Mouse (Mus musculus) liver, adult 2 months (tissue): ENCODE results near the gene Zfp146. TPM values are rescaled to one million over a fixed set of nuclear protein-coding genes. Genes with fewer than 3 reads are reported as not detected.

Source experiments
- DNase-seq: peaks from one replicate; pipeline ENCODE4 v3.0.0-alpha.2; 2011; ENCODE audit warnings: low read depth, low spot score; ENCODE audit errors: extremely low read depth
- H3K27ac ChIP-seq: fragments of 200-500 bp; replicated peaks from 2 replicates; pipeline ENCODE4 v1.5.1; 2012; ENCODE audit warnings: low read depth, mild to moderate bottlenecking, control low read depth, inconsistent platforms, low read length; ENCODE audit not compliant: insufficient read depth
- H3K27me3 ChIP-seq: fragments of 200-500 bp; 2 replicates; pipeline ENCODE4 v1.6.1; 2012; ENCODE audit warnings: mild to moderate bottlenecking, moderate library complexity, low read length, inconsistent platforms; ENCODE audit not compliant: control insufficient read depth, insufficient read depth
- H3K36me3 ChIP-seq: fragments of 200-500 bp; 2 replicates; pipeline ENCODE4 v1.6.1; 2012; ENCODE audit warnings: low read length, inconsistent platforms; ENCODE audit not compliant: control insufficient read depth, insufficient read depth
- H3K4me1 ChIP-seq: fragments of 200-500 bp; 2 replicates; pipeline ENCODE4 v1.6.1; 2011; ENCODE audit warnings: low read length; ENCODE audit not compliant: control insufficient read depth, insufficient read depth
- H3K4me3 ChIP-seq: fragments of 200-500 bp; 2 replicates; pipeline ENCODE4 v1.5.1; 2011; ENCODE audit warnings: low read depth, mild to moderate bottlenecking, control low read depth, low read length, moderate library complexity; ENCODE audit not compliant: insufficient read depth
- H3K79me2 ChIP-seq: fragments of 200-500 bp; 2 replicates; pipeline ENCODE4 v1.6.1; 2012; ENCODE audit warnings: inconsistent platforms, mild to moderate bottlenecking, low read length, moderate library complexity; ENCODE audit not compliant: control insufficient read depth, insufficient read depth
- H3K9ac ChIP-seq: fragments of 200-500 bp; 2 replicates; pipeline ENCODE4 v1.6.1; 2012; ENCODE audit warnings: low read depth, mild to moderate bottlenecking, control low read depth, inconsistent platforms, low read length
- CTCF ChIP-seq: fragments of 200-500 bp; IDR thresholded peaks from 2 replicates; pipeline ENCODE4 v1.5.1; 2011; ENCODE audit warnings: low read depth, low read length, control low read depth
- POLR2A ChIP-seq: fragments of 200-500 bp; IDR thresholded peaks from 2 replicates; pipeline ENCODE4 v1.6.1; 2011; ENCODE audit warnings: low read length, control low read depth; ENCODE audit not compliant: insufficient read depth; ENCODE audit errors: extremely low read depth
- WGBS: fragments of 180-500 bp; shearing (Covaris S2); methylation state at CpG from one replicate; pipeline ENCODE4 v1.1.7; 2018; 5-methylcytosine and 5-hydroxymethylcytosine counted together
- polyA plus RNA-seq: library from polyadenylated mRNA; depleted of rRNA; stranded (reverse); fragments of >200 nt; gene quantifications from 2 replicates; pipeline ENCODE4 v1.2.3, GENCODE M21; 2012
- total RNA-seq: library from RNA; depleted of rRNA; stranded (reverse); fragments of >200 nt; gene quantifications from 2 replicates; pipeline ENCODE4 v1.2.3, GENCODE M21; 2014

Zfp146 gene
- total and polyA plus RNA-seq, 2 experiments: 6.9 to 20.8 TPM

DNA sequence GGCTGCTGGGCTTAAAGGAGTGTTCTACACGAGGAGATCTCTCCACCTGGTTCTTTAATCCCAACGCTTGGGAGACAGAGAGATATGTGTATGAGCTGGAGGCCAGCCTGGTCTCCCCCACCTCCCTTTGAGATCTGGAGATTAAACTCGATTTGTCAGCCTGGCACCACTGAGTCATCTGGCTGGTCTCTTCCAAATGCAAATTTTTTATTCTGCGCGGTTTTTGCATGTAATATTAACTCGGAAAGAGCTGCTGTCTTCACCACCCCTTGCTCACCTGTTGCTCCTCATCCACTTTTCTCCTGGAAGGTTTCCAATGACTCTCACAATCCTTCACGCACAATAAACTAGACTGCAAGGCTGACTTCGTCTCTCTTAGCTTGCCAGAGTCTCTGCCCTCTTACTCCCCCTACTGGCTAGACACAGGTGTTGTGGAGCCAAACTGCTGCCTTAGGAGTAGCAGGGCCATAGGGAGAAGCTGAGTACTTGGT, 29.0 kb upstream of the Zfp146 start, which contains the start of gene Capns1:
Gene Capns1 (minus strand): TSS at position 331 of the 491 bp plus-strand sequence.
- no peaks in the 10 kb centered on the region for H3K27me3 ChIP-seq
- no peak for TF ChIP-seq POLR2A
- TF ChIP-seq CTCF: peak; percentile 86
- no peak within 1 kb of the TSS for H3K9ac ChIP-seq
- H3K4me1 ChIP-seq: 0 out of 2 replicates have a peak, but pooled peaks cover 1% of the 10 kb centered on the region
- 13% methylated on average over 8 of the region's 8 CpGs for WGBS
- H3K36me3 ChIP-seq: no peaks in the 10 kb centered on the region
- H3K4me3 ChIP-seq: no peak within 1 kb of the TSS
- H3K79me2 ChIP-seq: no peaks in the 10 kb centered on the region
- peak; percentile 68 for DNase-seq
- no peak within 1 kb of the TSS for H3K27ac ChIP-seq

DNA sequence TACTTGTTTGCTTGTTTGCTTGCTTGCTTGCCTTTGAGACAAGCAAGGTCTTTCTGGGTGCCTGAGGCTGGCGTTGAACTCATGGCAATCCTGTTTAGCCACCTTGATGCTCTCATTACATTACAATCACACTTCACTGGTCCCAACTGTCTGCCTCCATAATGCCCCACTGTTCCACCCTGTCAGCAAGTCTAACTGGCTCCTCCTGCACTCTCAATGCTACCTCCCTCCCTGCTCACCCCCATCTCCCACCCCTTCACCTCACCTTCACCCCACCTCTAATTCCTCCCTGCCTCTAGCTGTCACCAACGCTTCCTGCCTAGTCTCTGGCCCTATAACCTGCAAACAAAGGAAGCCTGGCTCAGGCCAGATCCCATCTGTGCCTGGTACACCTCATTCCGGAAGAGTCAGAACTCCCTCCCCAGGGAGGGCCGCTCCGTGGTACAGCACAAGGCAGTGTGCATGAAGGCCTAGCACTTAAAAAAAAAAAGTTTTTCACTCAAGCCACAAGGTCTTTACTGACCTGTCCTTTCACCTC, 28.1 kb upstream of the Zfp146 start:
- no peak for DNase-seq
- Histone ChIP-seq H3K36me3 (no peaks in the 10 kb centered on the region), H3K9ac (no peak overlapping the region), H3K4me1 (peaks cover 3% of the 10 kb centered on the region; the same call in 1 of the 2 replicates), H3K79me2 (no peaks in the 10 kb centered on the region), H3K27ac (no peak overlapping the region), H3K27me3 (no peaks in the 10 kb centered on the region), H3K4me3 (no peak overlapping the region)
- TF ChIP-seq POLR2A (no peak), CTCF (no peak)
- WGBS: 68% methylated on average over 5 of the region's 5 CpGs

DNA sequence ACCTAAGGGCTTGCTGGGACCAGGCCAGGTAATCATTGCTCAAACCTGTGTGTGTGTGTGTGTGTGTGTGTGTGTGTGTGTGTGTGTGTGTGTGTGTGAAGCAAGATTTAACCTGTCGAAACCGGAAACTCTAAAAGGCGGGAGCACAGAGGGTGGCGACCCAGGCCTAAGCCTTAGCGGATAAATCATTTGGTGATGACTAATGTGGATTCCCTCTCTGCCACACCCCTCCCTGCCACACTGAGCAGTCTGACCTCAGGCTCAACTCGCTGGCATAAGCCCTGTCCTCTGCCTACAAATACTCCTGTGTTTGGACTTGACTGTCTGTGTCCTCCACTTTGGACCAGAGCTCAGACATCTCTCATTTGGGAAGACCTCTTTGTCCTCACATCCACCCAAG, 26.6 kb upstream of the Zfp146 start:
- Histone ChIP-seq H3K36me3 (peaks cover 9% of the 10 kb centered on the region), H3K4me3 (no peak overlapping the region), H3K9ac (no peak overlapping the region), H3K27me3 (no peaks in the 10 kb centered on the region), H3K79me2 (no peaks in the 10 kb centered on the region; the same call in 1 of the 2 replicates), H3K4me1 (peaks cover 3% of the 10 kb centered on the region; the same call in 1 of the 2 replicates), H3K27ac (no peak overlapping the region)
- no peak for TF ChIP-seq CTCF
- TF ChIP-seq POLR2A: no peak
- WGBS: 31% methylated on average over 6 of the region's 6 CpGs
- DNase-seq: peak; percentile 19

DNA sequence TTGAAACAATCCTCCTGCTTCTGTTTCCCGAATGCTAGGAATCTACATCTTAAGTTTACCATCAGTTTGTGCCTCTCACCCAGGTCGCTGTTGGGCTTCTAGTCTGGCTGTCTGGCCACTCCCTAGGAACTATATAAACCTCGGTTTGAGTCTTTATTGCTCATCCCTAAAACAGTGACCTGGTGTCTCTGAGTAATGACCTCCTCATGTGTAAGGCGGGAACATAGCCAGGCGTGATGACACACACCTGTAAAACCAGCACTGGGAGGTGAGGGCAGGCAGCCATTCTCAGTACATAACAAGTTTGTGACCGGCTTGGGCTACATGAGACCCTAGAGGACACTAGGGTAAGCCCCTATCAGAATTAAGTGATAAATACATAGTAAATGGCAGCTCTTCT, 25.9 kb upstream of the Zfp146 start:
- Histone ChIP-seq H3K9ac (no peak overlapping the region), H3K4me1 (peaks cover 3% of the 10 kb centered on the region; the same call in 1 of the 2 replicates), H3K36me3 (peaks cover 10% of the 10 kb centered on the region), H3K79me2 (no peaks in the 10 kb centered on the region; the same call in 1 of the 2 replicates), H3K27me3 (no peaks in the 10 kb centered on the region), H3K4me3 (no peak overlapping the region), H3K27ac (no peak overlapping the region)
- no peak for DNase-seq
- TF ChIP-seq POLR2A: no peak
- TF ChIP-seq CTCF: no peak
- WGBS: 75% methylated on average over 6 of the region's 6 CpGs

DNA sequence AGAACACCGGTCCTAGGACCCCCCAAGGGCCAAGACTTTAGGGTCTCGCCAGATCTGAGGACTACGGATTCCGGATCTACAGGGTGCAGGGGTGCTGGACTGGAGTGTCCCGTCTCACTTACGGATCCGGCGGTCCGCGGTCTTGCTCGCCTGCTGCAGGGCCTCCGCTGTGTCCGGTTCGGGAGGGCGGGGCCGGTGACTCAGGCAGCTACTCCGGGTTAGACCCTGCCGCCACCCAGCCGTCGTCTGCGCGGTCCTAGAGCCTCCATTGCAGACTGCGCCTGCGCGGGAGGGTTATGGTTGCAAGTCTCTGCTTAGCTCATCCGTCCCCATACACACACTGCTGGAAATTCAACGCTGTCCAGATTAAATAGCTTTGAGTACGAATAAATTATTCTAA, 25.3 kb upstream of the Zfp146 start:
- Histone ChIP-seq H3K4me3 (peak overlapping the region; percentile 78), H3K36me3 (peaks cover 11% of the 10 kb centered on the region), H3K27me3 (no peaks in the 10 kb centered on the region), H3K9ac (peak overlapping the region; percentile 79), H3K79me2 (no peaks in the 10 kb centered on the region; the same call in 1 of the 2 replicates), H3K27ac (peak overlapping the region; percentile 66), H3K4me1 (peaks cover 3% of the 10 kb centered on the region; the same call in 1 of the 2 replicates)
- under 1% methylated on average over 28 of the region's 28 CpGs for WGBS
- peak; percentile 80 for DNase-seq
- no peak for TF ChIP-seq CTCF
- 0 out of 2 replicates have a peak, but pooled peaks have one; percentile 63 for TF ChIP-seq POLR2A
